Mouse (Mus musculus) stomach, postnatal 0 days (tissue): Measurements from ENCODE around the gene Mlana. TPM values are rescaled to one million over a fixed set of nuclear protein-coding genes. Genes with fewer than 3 reads are reported as not detected.

Source experiments
- ATAC-seq: fragments of 200-750 bp; cut with Nextera tagmentation; 2 replicates; pipeline ENCODE4 v1.8.0; 2017; ENCODE audit not compliant: low FRiP score, low TSS enrichment
- DNase-seq: peaks from one replicate; pipeline ENCODE4 v3.0.0-alpha.2; 2016; ENCODE audit warnings: low spot score
- H3K27ac ChIP-seq: fragments of 300-500 bp; sonication (generic); replicated peaks from 2 replicates; pipeline ENCODE4 v1.5.1; 2014; ENCODE audit warnings: mild to moderate bottlenecking, control low read depth
- H3K27me3 ChIP-seq: fragments of 300-500 bp; sonication (generic); 2 replicates; pipeline ENCODE4 v1.6.1; 2014; ENCODE audit warnings: low read length; ENCODE audit not compliant: control insufficient read depth, insufficient read depth
- H3K36me3 ChIP-seq: fragments of 300-500 bp; sonication (generic); 2 replicates; pipeline ENCODE4 v1.6.1; 2014; ENCODE audit warnings: low read length, mixed read lengths; ENCODE audit not compliant: control insufficient read depth, insufficient read depth
- H3K4me1 ChIP-seq: fragments of 300-500 bp; sonication (generic); replicated peaks from 2 replicates; pipeline ENCODE4 v1.6.1; 2014; ENCODE audit warnings: antibody characterized with exemption; ENCODE audit not compliant: control insufficient read depth, insufficient read depth
- H3K4me2 ChIP-seq: fragments of 300-500 bp; sonication (generic); replicated peaks from 2 replicates; pipeline ENCODE4 v1.6.1; 2014; ENCODE audit warnings: low read depth, mild to moderate bottlenecking, control low read depth, moderate library complexity
- H3K4me3 ChIP-seq: fragments of 300-500 bp; sonication (generic); 2 replicates; pipeline ENCODE4 v1.5.1; 2014; ENCODE audit warnings: low read depth, low read length, control low read depth
- H3K9ac ChIP-seq: fragments of 300-500 bp; sonication (generic); 2 replicates; pipeline ENCODE4 v1.6.1; 2014; ENCODE audit warnings: mild to moderate bottlenecking, low read length, control low read depth, mixed read lengths
- H3K9me3 ChIP-seq: fragments of 300-500 bp; sonication (generic); 2 replicates; pipeline ENCODE4 v1.6.1; 2016; ENCODE audit warnings: low read length; ENCODE audit not compliant: control insufficient read depth
- CTCF ChIP-seq: IDR thresholded peaks from 2 replicates; pipeline ENCODE4 v1.5.1; 2016; ENCODE audit warnings: antibody characterized with exemption, low read depth, mild to moderate bottlenecking, moderate library complexity
- EP300 ChIP-seq: optimal IDR thresholded peaks from 2 replicates; pipeline ENCODE3; 2016; ENCODE audit warnings: antibody characterized with exemption
- WGBS: fragments of 180-500 bp; shearing (Covaris S2); extraction: QIAGEN DNeasy Blood & Tissue Kit; methylation state at CpG from one replicate; pipeline ENCODE4 v1.1.7; 2014; 5-methylcytosine and 5-hydroxymethylcytosine counted together
- polyA plus RNA-seq: library from polyadenylated mRNA; unstranded; fragments of >200 nt; fragmentation: Nextera tagmentation; extraction: Ambion mirVana; gene quantifications from 2 replicates; pipeline ENCODE4 v1.2.1, GENCODE M21; 2015

Gene Mlana
- polyA plus RNA-seq, 1 experiment from 2014 or later, result not detected

- no peak overlapping the region for H3K4me3 ChIP-seq
- H3K9me3 ChIP-seq, result no peaks in the 10 kb centered on the region
- H3K27me3 ChIP-seq, result no peaks in the 10 kb centered on the region
- H3K27ac ChIP-seq, result no peak overlapping the region
- DNase-seq (no peak), ATAC-seq (no peak)
- H3K4me1 ChIP-seq, result no peaks in the 10 kb centered on the region
- H3K36me3 ChIP-seq, result no peaks in the 10 kb centered on the region
- no peak overlapping the region for H3K9ac ChIP-seq
- TF ChIP-seq EP300, result no peak
- TF ChIP-seq CTCF, result no peak
- no peak overlapping the region for H3K4me2 ChIP-seq
Measured at GRCm38 (mm10) chr19:29696840-29697239, 784 bp upstream of the Mlana start.

GRCm38 (mm10) chr19:29701707-29702106 is 4.1 kb downstream of the Mlana start:
- Histone ChIP-seq H3K27ac (no peak overlapping the region), H3K4me2 (no peak overlapping the region), H3K27me3 (no peaks in the 10 kb centered on the region), H3K9ac (no peak overlapping the region), H3K4me3 (no peak overlapping the region), H3K36me3 (no peaks in the 10 kb centered on the region), H3K9me3 (no peaks in the 10 kb centered on the region), H3K4me1 (no peaks in the 10 kb centered on the region)
- DNase-seq (peak; percentile 11), ATAC-seq (no peak)
- TF ChIP-seq EP300 (no peak), CTCF (no peak)
- WGBS, result 56% methylated on average over 4 of the region's 4 CpGs

GRCm38 (mm10) chr19:29704436-29704835 is 6.8 kb downstream of the Mlana start:
- no peaks in the 10 kb centered on the region for H3K4me1 ChIP-seq
- H3K36me3 ChIP-seq, result no peaks in the 10 kb centered on the region
- no peaks in the 10 kb centered on the region for H3K9me3 ChIP-seq
- H3K9ac ChIP-seq, result no peak overlapping the region
- 95% methylated on average over 13 of the region's 13 CpGs for WGBS
- ATAC-seq (no peak), DNase-seq (peak; percentile 7)
- H3K27me3 ChIP-seq, result no peaks in the 10 kb centered on the region
- TF ChIP-seq CTCF (no peak), EP300 (no peak)
- H3K4me2 ChIP-seq, result no peak overlapping the region
- H3K4me3 ChIP-seq, result no peak overlapping the region
- no peak overlapping the region for H3K27ac ChIP-seq

GRCm38 (mm10) chr19:29707314-29707898 is 9.8 kb downstream of the Mlana start:
- H3K9ac ChIP-seq, result no peak overlapping the region
- H3K27ac ChIP-seq, result no peak overlapping the region
- H3K4me2 ChIP-seq, result peak overlapping the region; percentile 52; the same call in 1 of the 2 replicates
- DNase-seq, result no peak
- no peaks in the 10 kb centered on the region for H3K9me3 ChIP-seq
- no peaks in the 10 kb centered on the region for H3K4me1 ChIP-seq
- no peak overlapping the region for H3K4me3 ChIP-seq
- no peaks in the 10 kb centered on the region for H3K36me3 ChIP-seq
- no peaks in the 10 kb centered on the region for H3K27me3 ChIP-seq
- WGBS, result 88% methylated on average over 9 of the region's 9 CpGs
- no peak for TF ChIP-seq EP300
- no peak for TF ChIP-seq CTCF
- no peak for ATAC-seq

GRCm38 (mm10) chr19:29708003-29708402 is 10.4 kb downstream of the Mlana start:
- Histone ChIP-seq H3K9me3 (no peaks in the 10 kb centered on the region), H3K36me3 (no peaks in the 10 kb centered on the region), H3K27me3 (no peaks in the 10 kb centered on the region), H3K4me3 (peak overlapping the region; percentile 29), H3K4me2 (peak overlapping the region; percentile 52), H3K27ac (no peak overlapping the region), H3K4me1 (no peaks in the 10 kb centered on the region), H3K9ac (no peak overlapping the region)
- TF ChIP-seq CTCF, result no peak
- WGBS, result 40% methylated on average over 14 of the region's 14 CpGs
- DNase-seq (peak; percentile 42), ATAC-seq (no peak)

- Histone ChIP-seq H3K9ac (no peak overlapping the region), H3K27ac (no peak overlapping the region), H3K36me3 (no peaks in the 10 kb centered on the region), H3K4me3 (peak overlapping the region; percentile 29), H3K27me3 (no peaks in the 10 kb centered on the region), H3K4me1 (no peaks in the 10 kb centered on the region), H3K4me2 (peak overlapping the region; percentile 52), H3K9me3 (no peaks in the 10 kb centered on the region)
- TF ChIP-seq EP300 (no peak), CTCF (no peak)
- 47% methylated on average over 5 of the region's 5 CpGs for WGBS
- ATAC-seq, result no peak
- DNase-seq, result no peak
Measured at GRCm38 (mm10) chr19:29708461-29708860, 10.8 kb downstream of the Mlana start.
